Mouse (Mus musculus) forebrain, embryonic 14.5 days (tissue): ENCODE results near the gene Hspb3. TPM values are rescaled to one million over a fixed set of nuclear protein-coding genes. Genes with fewer than 3 reads are reported as not detected.

ENCODE experiments used
- ATAC-seq: fragments of 200-750 bp; cut with Nextera tagmentation; 2 replicates; pipeline ENCODE4 v1.8.0; 2017; ENCODE audit warnings: mild to moderate bottlenecking, moderate library complexity
- DNase-seq: peaks from one replicate; pipeline ENCODE4 v3.0.0-alpha.2; 2015; ENCODE audit warnings: low spot score
- H3K27ac ChIP-seq: fragments of 300-500 bp; sonication (generic); 2 replicates; pipeline ENCODE4 v1.5.1; 2014; ENCODE audit warnings: low read depth, mild to moderate bottlenecking, control low read depth, low read length, moderate library complexity
- H3K27me3 ChIP-seq: fragments of 300-500 bp; sonication (generic); replicated peaks from 2 replicates; pipeline ENCODE4 v1.6.1; 2014; ENCODE audit warnings: low read length, control low read depth, mixed read lengths; ENCODE audit not compliant: control insufficient read depth, insufficient read depth
- H3K36me3 ChIP-seq: fragments of 300-500 bp; sonication (generic); 2 replicates; pipeline ENCODE4 v1.6.1; 2014; ENCODE audit warnings: low read length, control low read depth; ENCODE audit not compliant: control insufficient read depth, insufficient read depth
- H3K4me1 ChIP-seq: fragments of 300-500 bp; sonication (generic); 2 replicates; pipeline ENCODE4 v1.6.1; 2014; ENCODE audit warnings: antibody characterized with exemption, low read length, control low read depth; ENCODE audit not compliant: control insufficient read depth, insufficient read depth
- H3K4me2 ChIP-seq: fragments of 300-500 bp; sonication (generic); 2 replicates; pipeline ENCODE4 v1.6.1; 2014; ENCODE audit warnings: mild to moderate bottlenecking, control low read depth, low read length
- H3K4me3 ChIP-seq: fragments of 300-500 bp; sonication (generic); 2 replicates; pipeline ENCODE4 v1.5.1; 2014; ENCODE audit warnings: low read depth, low read length, control low read depth
- H3K9ac ChIP-seq: fragments of 300-500 bp; sonication (generic); 2 replicates; pipeline ENCODE4 v1.6.1; 2014; ENCODE audit warnings: mild to moderate bottlenecking, low read length, control low read depth, moderate library complexity
- H3K9me3 ChIP-seq: fragments of 300-500 bp; sonication (generic); replicated peaks from 2 replicates; pipeline ENCODE4 v1.6.1; 2016; ENCODE audit warnings: low read length, control low read depth, mixed read lengths; ENCODE audit not compliant: control insufficient read depth
- WGBS: fragments of 180-500 bp; shearing (Covaris S2); extraction: QIAGEN DNeasy Blood & Tissue Kit; methylation state at CpG from one replicate; pipeline ENCODE4 v1.1.7; 2014; 5-methylcytosine and 5-hydroxymethylcytosine counted together
- polyA plus RNA-seq: library from polyadenylated mRNA; unstranded; fragments of >200 nt; fragmentation: Nextera tagmentation; extraction: Ambion mirVana; gene quantifications from 2 replicates; pipeline ENCODE4 v1.2.1, GENCODE M21; 2014

Gene Hspb3
- polyA plus RNA-seq, 1 experiment from 2014 or later: not detected

GRCm38 (mm10) chr13:113614635-113615545, 48.6 kb downstream of the Hspb3 start:
- DNase-seq (peak; percentile 85), ATAC-seq (no peak; the same call in 1 of the 2 replicates)
- H3K4me1 ChIP-seq: peaks cover 50% of the 10 kb centered on the region
- H3K36me3 ChIP-seq: no peaks in the 10 kb centered on the region
- H3K4me2 ChIP-seq: peak overlapping the region; percentile 88
- H3K9ac ChIP-seq: peak overlapping the region; percentile 92
- no peaks in the 10 kb centered on the region for H3K9me3 ChIP-seq
- WGBS: 9% methylated on average over 24 of the region's 24 CpGs
- no peaks in the 10 kb centered on the region for H3K27me3 ChIP-seq
- peak overlapping the region; percentile 78 for H3K4me3 ChIP-seq
- no peak overlapping the region for H3K27ac ChIP-seq

- no peak for DNase-seq
- Histone ChIP-seq H3K36me3 (no peaks in the 10 kb centered on the region), H3K27ac (no peak overlapping the region), H3K4me2 (peak overlapping the region; percentile 88), H3K27me3 (no peaks in the 10 kb centered on the region), H3K4me1 (peaks cover 50% of the 10 kb centered on the region), H3K4me3 (no peak overlapping the region; the same call in 1 of the 2 replicates), H3K9me3 (no peaks in the 10 kb centered on the region), H3K9ac (no peak overlapping the region)
- 44% methylated on average over 10 of the region's 10 CpGs for whole genome bisulfite sequencing
- no peak for ATAC-seq
Measured at GRCm38 (mm10) chr13:113613882-113614281, 49.6 kb downstream of the Hspb3 start.

GRCm38 (mm10) chr13:113613341-113613740, 50.1 kb downstream of the Hspb3 start:
- Histone ChIP-seq H3K4me1 (peaks cover 50% of the 10 kb centered on the region), H3K27me3 (no peaks in the 10 kb centered on the region), H3K9me3 (no peaks in the 10 kb centered on the region), H3K9ac (no peak overlapping the region), H3K27ac (no peak overlapping the region), H3K36me3 (no peaks in the 10 kb centered on the region), H3K4me3 (peak overlapping the region; percentile 8; the same call in 1 of the 2 replicates), H3K4me2 (peak overlapping the region; percentile 88)
- DNase-seq (no peak), ATAC-seq (no peak)
- WGBS: 39% methylated on average over 12 of the region's 12 CpGs

Other genes starting within 250 kb of the Hspb3 start
- gene Snx18, start 45.1 kb downstream of the Hspb3 start, polyA plus RNA-seq: 12.1 and 12.2 TPM in 2 replicates
- gene Arl15, start 130.8 kb upstream of the Hspb3 start, polyA plus RNA-seq: 18.7 and 22.5 TPM in 2 replicates